Mouse (Mus musculus) heart, postnatal 25 days (tissue): ENCODE measurements around the gene Rhbdf2. TPM values are rescaled to one million over a fixed set of nuclear protein-coding genes. Genes with fewer than 3 reads are reported as not detected.

Source experiments
- DNase-seq: peaks from one replicate; pipeline ENCODE4 v3.0.0; 2022; ENCODE audit warnings: low spot score
- intact Hi-C: fragments of 180-260 bp; cut with DNase I; formaldehyde crosslinking; loops from one replicate; pipeline ENCODE4 v1.15.1; 2025
- total RNA-seq, 2 experiments: library from RNA; stranded (reverse); gene quantifications; 2 replicates each; pipeline ENCODE4 v1.2.3; 2021

Rhbdf2 gene
- total RNA-seq, 2 experiments from 2014 or later, result 10.6 to 12.8 TPM

DNA sequence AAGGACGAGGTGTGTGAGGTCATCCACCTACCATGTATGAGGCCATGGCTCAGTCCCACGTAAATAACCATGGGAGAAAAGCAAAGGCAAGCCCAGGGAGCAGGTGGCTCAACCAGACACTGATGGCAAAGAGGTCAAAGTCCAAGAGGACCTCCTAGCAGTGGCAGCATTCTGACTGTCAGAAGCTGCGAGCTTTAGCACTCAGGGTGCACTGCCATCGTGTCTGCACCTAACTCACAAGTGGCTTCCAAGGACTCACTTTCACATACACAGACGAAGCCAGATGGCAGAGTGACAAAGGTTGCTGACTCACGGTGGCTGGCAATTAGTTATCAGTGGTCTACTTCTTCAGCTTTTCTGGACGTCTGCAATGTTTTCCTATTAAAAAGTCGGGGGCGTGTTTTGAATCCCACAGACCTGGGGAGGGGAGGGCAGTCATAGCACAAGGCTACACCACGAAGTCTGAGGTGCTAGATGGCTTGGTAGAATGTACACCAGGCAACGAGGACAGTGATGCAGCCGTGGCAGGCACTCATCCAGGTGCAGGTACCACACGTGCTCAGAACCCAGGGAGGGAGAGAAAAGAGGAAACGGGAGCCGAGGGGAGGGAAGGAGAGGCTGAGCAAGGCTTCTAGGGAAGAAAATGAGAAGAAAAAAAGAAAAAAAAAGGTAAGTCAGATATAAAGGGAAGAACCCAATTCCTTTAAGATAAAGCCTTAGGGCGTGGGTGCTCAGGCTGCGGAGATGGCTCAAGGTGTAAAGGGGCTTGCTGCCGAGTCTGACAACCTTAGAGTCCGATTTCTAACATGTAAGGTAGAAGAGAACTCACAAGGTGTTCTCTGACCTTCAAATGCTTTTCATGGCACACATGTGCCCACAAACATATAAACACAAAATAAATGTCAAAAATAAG is 54.8 kb downstream of the Rhbdf2 start:
- peak; percentile 34 for DNase-seq
- intact Hi-C loops, result no loop called here

DNA sequence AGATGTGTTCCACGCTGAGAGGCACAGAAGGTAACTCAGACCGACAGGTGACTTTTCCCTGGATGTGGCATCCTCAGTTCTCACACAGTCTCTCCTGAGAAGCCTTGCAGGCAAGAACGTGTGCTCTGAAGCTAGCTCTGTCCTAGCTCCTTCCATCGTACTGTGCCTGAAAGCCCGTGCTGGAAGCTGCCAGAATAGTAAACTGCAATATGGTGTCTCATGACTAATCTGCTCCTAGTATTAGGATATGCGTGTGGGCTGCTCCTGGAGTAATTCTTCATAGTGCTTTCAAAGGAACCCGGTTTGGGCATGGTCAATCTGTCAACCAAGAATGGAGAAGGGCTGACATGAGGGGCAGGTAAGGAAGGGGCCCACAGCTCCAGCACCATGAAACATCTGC is 56.0 kb downstream of the Rhbdf2 start:
- DNase-seq, result no peak
- intact Hi-C loops, result no loop called here

DNA sequence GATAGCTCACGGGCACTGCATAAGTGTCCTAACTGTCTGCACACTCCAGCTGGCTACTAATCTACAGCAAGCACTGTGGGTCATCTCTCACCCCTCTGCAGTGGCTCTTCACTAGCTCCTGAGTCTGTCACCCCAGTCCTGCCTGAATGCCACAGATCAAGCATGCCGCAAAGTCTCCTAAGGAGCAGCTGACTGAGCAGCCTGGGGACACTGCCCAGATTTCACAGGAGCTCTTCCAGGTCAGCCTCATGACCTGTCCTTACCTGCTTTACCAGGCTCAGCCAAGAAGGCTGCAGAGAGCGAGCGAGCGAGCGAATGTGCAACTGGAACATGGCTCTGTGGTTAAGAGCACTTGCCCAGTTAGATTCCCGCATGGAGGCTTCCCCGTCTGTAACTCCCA is 59.3 kb downstream of the Rhbdf2 start:
- intact Hi-C loops, result no loop called here
- DNase-seq, result no peak

DNA sequence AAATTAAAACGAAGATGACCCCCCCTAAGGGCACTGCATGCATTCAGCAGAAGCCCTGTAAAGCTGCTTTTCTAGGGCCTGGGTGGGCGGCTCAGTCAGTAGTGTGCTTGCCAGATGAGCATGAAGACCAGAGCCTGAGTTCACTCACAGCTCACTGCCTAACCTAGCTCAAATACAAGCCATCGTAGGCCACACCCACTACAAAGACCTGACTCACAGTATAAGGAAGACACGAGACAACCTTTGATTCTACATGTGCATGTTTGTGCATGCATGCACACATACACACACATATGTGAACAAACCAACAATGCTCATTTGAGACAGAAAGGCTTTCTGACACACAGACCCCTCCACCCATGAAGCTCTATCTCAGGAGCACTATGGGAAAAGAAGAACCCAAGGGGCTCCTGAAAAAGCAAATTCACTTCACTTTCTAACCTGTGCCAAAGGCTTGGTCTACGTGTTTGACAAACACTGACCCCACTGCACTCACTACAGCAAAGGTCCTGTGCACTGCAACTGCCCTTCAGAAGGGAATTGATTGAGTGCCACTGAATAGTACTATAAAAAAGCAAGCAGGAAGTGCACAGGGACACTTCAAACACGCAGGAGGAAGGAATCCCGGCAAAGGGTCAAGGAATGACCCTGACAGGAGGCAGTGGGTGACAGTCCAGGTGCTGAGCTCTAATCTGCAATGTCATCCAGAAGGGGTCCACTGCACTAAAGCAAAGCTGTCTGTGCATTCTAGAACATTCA is 61.4 kb downstream of the Rhbdf2 start:
- no peak for DNase-seq
- intact Hi-C loops, result no loop called here

DNA sequence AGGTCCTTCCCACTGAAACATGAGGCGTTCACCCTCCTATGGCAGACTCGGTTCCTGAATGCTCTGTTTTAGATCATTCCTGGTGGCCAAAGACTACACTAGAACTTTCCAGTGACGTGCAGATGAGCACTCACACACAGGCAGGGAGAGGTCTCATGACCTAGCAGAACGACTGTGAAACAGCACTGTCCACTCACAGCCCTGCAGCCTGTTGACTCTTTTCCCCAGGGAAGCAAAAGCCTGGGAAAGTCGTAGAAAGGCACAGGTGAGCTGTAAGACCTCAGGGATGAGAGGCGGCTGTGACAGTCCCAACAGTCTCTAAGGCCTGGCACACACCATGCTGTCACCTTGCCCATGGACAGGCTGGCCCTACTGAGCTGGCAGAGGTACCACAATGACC is 70.5 kb downstream of the Rhbdf2 start:
- intact Hi-C loops, result no loop called here
- DNase-seq, result no peak

DNA sequence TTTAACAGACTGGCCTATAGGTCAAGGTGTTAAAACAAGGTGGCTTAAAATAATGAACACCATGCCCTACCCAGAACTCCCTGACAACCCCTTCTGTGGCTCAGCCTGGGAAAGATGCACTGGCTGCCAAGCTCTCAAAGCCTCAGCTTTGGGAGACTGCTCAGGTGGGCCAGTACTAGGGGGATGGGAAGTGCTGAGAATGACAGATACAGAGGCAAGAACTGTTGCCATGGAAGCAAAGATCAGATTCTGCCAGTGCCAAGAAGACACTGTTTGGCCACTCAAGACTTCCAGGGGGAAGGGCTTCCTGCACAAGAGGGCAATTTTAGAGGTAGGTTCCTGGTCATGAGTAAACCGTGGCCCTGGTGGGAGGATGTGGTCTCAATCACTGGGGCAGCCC is 71.2 kb downstream of the Rhbdf2 start:
- intact Hi-C loops, result no loop called here
- no peak for DNase-seq

DNA sequence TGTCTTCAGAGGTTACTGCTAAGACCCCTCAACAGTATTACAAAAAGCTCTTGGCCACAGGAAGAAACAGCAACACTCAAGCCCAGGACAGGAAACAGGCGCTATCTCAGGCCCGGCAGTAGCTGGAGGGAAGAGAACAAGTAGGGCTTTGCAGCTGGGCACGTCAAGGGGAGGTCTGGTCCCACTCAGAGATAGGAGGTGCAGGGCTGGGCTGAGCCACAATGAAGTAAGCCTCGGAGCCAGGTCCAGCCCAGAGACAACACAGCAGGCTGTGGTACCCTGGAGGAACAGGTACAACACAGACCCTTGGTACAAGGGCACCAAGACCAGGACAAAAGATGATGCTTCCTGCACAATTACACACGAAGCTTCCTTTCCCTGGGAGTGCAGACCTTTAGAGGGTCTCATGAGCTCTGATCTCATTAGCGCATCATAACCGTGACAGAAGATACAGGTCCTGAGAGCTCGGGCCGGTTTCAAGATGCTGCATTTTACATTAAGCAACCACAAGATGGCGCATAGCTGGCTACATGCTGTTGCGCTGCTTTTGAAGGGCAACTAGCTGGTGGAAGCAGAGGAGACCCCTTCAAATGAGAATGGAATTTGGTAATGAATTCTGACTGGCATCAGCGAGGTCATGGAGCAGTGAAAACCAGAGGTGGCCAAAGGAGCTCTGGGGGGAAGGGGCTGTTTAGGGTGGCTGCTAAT is 72.5 kb downstream of the Rhbdf2 start:
- intact Hi-C loops, result loop anchor here (1.0 kb wide), 1 partner anchor 74 kb away; no protein-coding TSS in a partner anchor
- DNase-seq, result no peak

DNA sequence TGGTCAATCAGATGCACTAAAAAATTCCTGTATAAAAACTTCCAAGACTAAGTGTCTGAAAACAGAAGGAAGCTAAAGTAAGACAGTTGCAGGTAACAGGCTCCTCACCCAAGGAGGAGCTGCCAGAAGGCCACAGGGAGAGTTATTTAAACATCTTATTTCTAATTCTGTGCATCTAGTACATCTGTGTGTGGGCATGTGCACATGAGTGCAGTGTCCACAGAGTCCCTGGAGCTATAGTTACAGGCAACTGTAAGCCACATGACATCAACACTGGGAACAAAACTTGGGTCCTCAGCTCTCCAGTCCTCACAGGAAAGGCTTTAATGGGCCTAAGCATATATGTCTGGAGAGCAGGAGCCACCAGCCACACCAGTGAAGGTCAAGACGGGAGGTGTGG is 74.6 kb downstream of the Rhbdf2 start:
- intact Hi-C loops, result no loop called here
- no peak for DNase-seq

DNA sequence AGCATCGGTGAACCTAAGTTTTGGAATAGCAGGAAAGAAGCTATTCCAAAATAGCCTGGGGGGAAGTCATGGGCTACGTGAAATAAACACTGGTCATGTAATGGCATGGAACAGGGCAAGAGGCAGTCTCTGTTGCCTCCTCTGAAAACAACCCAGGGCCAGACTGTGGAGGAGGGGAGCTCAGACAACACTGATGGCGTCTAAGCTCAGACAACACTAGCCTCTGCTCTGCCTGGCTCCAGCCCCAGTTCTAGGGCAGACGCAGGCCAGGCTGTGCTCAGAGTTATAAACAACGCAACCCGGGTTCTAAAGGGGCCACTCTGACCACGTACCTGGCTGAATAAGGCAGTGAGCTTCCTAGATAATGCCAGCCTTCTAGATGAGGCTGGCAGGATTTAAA is 76.1 kb downstream of the Rhbdf2 start:
- DNase-seq, result no peak
- intact Hi-C loops, result no loop called here

DNA sequence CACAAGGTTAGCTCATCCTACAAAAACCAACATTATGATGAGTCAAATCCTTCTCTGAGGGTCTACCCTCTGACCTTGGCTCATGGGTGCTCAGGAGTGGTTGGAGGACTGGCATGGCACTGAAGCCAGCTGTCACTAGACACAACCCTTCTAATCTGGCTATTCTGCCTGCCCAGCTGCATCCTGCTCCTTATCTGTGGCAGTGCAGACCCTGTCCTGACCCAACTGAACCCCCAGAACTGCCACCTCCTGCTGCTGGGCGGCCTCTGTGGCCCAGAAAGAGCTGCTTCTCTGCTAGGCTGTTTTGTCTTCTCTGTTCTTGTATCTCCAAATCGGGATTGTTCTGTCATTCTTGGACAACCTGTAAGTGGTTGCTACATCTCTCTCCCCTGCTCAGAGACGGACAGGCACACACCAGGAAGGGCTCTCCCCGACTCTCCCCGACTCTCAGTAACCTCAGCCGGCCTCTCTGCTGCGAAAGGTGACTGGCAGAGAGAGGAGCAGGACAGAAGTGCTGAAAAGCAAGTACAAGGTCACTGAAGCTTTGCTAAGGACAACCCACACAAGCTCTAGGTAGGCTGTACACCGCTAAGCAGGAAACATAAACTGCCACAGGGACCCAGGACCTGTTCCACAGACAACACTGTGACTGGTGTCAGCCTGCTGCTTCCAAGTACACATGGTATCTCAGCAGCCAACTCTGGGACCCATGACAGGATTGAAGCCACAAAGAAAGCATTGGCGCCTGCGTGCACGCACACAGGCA is 77.4 kb downstream of the Rhbdf2 start:
- intact Hi-C loops, result no loop called here
- DNase-seq, result no peak

DNA sequence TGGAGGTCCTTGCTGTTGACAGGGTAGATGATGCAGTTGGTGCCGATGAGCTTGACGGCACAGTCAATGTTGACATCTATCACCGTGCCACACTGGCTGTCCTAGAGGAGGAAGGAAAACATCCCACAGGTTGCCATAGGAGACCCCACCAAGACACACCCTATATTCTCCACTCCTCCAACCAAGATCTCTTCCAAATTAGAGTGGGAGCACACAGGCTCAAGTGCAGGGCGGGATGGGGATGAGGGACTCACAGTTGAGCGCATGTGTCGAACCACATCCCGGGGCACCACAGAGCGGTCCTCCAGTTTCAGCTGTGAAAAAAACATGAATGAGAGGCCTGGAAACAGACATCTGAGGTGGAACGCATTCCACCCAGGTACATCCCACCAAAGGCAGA is 78.0 kb downstream of the Rhbdf2 start:
- intact Hi-C loops, result no loop called here
- DNase-seq, result no peak

Other genes starting within 250 kb of the Rhbdf2 start
- gene Rnf157, start 214.0 kb downstream of the Rhbdf2 start, total RNA-seq, result 1 to 10 TPM; 3.9 to 4.1 TPM
- gene Ubald2, start 192.9 kb downstream of the Rhbdf2 start, total RNA-seq, result 10 to 100 TPM; 36.7 to 37.9 TPM
- not detected for gene Qrich2, start 160.8 kb downstream of the Rhbdf2 start, total RNA-seq
- gene Prpsap1, start 132.8 kb downstream of the Rhbdf2 start, total RNA-seq, result 10 to 100 TPM; 33.2 to 35.1 TPM
- gene Sphk1, start 96.1 kb downstream of the Rhbdf2 start, total RNA-seq, result 1 to 10 TPM; 1.4 to 1.9 TPM
- 10 to 100 TPM; 31.4 to 37.1 TPM for gene Ube2o, start 45.6 kb downstream of the Rhbdf2 start, total RNA-seq
- not detected for gene Aanat, start 40.6 kb downstream of the Rhbdf2 start, total RNA-seq
- 1 to 10 TPM; 1.0 to 1.6 TPM for gene Prcd, start 26.5 kb upstream of the Rhbdf2 start, total RNA-seq
- gene Cygb, start 27.3 kb upstream of the Rhbdf2 start, total RNA-seq, result 10 to 100 TPM; 34.8 to 49.8 TPM
- gene St6galnac1, start 148.5 kb upstream of the Rhbdf2 start, total RNA-seq, result not detected
- 10 to 100 TPM; 17.2 to 23.2 TPM for gene Mxra7, start 201.0 kb upstream of the Rhbdf2 start, total RNA-seq
- gene Mettl23, start 216.3 kb upstream of the Rhbdf2 start, total RNA-seq, result 10 to 100 TPM; 36.6 to 39.4 TPM
- gene Jmjd6, start 216.4 kb upstream of the Rhbdf2 start, total RNA-seq, result 10 to 100 TPM; 37.1 to 37.7 TPM
- 10 to 100 TPM; 34.0 to 36.9 TPM for gene Mfsd11, start 225.4 kb upstream of the Rhbdf2 start, total RNA-seq
- gene Srsf2, start 226.1 kb upstream of the Rhbdf2 start, total RNA-seq, result 100 to 1,000 TPM in 1 of 2 experiments, 10 to 100 TPM in 1; 97.1 to 103 TPM